Mouse (Mus musculus) CH12.LX (cell line): ENCODE data around the gene Zfp248. TPM values are rescaled to one million over a fixed set of nuclear protein-coding genes. Genes with fewer than 3 reads are reported as not detected.

Experiments used
- DNase-seq: peaks from one replicate; pipeline ENCODE4 v3.0.0-alpha.2; 2013; ENCODE audit errors: extremely low read depth
- H3K27ac ChIP-seq: 2 replicates; pipeline ENCODE4 v1.5.1; 2012; ENCODE audit warnings: low read depth, mild to moderate bottlenecking, control low read depth, moderate library complexity; ENCODE audit not compliant: insufficient read depth
- H3K27me3 ChIP-seq: replicated peaks from 2 replicates; pipeline ENCODE3; 2012; ENCODE audit warnings: inconsistent platforms
- H3K36me3 ChIP-seq, 2 experiments: replicated peaks in 1 of 2; 2 replicates each; pipeline versions ENCODE3 to v1.6.1; 2012; ENCODE audit warnings: inconsistent platforms in 1 of 2, low read length in 1 of 2, mild to moderate bottlenecking in 1 of 2, mixed read lengths in 1 of 2, moderate library complexity in 1 of 2; ENCODE audit not compliant: control insufficient read depth in 1 of 2, insufficient read depth in 1 of 2
- H3K4me1 ChIP-seq, 2 experiments: 2 replicates each; pipeline ENCODE4 v1.6.1; 2012; ENCODE audit warnings: inconsistent platforms in 1 of 2, moderate library complexity in 1 of 2; ENCODE audit not compliant: insufficient read depth in 2 of 2, control insufficient read depth in 1 of 2
- H3K4me2 ChIP-seq: 2 replicates; pipeline ENCODE4 v1.6.1; 2012; ENCODE audit warnings: low read depth, mild to moderate bottlenecking, control low read depth; ENCODE audit not compliant: poor library complexity, insufficient read depth, severe bottlenecking
- H3K4me3 ChIP-seq, 3 experiments: fragments of 150-350 bp in 1 of 3; sonication (generic) in 1 of 3; replicated peaks in 1 of 3; 2 replicates each; pipeline versions ENCODE3 to v1.5.1; 2011 to 2012; ENCODE audit warnings: low read depth in 2 of 3, low read length in 2 of 3, mild to moderate bottlenecking in 2 of 3, moderate library complexity in 2 of 3, control low read depth in 1 of 3, improper control_type of control experiment in 1 of 3, inconsistent platforms in 1 of 3, mixed read lengths in 1 of 3; ENCODE audit not compliant: poor library complexity in 1 of 3
- H3K79me2 ChIP-seq: replicated peaks from 2 replicates; pipeline ENCODE4 v1.6.1; 2012; ENCODE audit warnings: mild to moderate bottlenecking, moderate library complexity; ENCODE audit not compliant: control insufficient read depth, poor library complexity, insufficient read depth, severe bottlenecking; ENCODE audit errors: extremely low read depth
- H3K9ac ChIP-seq: 2 replicates; pipeline ENCODE4 v1.6.1; 2012; ENCODE audit warnings: low read depth, mild to moderate bottlenecking, control low read depth, moderate library complexity; ENCODE audit not compliant: insufficient read depth
- H3K9me3 ChIP-seq: replicated peaks from 2 replicates; pipeline ENCODE3; 2012; ENCODE audit warnings: low read length, inconsistent platforms, mixed read lengths
- BHLHE40 ChIP-seq: IDR thresholded peaks from 2 replicates; pipeline ENCODE4 v1.6.1; 2011; ENCODE audit warnings: mild to moderate bottlenecking, low read depth, low read length, improper control_type of control experiment
- CHD2 ChIP-seq: IDR thresholded peaks from 2 replicates; pipeline ENCODE4 v1.6.1; 2011; ENCODE audit warnings: low read length, improper control_type of control experiment
- CTCF ChIP-seq, 2 experiments: IDR thresholded peaks in 1 of 2; conservative IDR thresholded peaks in 1 of 2; 2 replicates each; pipeline ENCODE4 v1.5.1; 2011 to 2012; ENCODE audit warnings: low read depth in 2 of 2, low read length in 2 of 2, improper control_type of control experiment in 1 of 2, inconsistent platforms in 1 of 2, mild to moderate bottlenecking in 1 of 2, moderate library complexity in 1 of 2
- E2F4 ChIP-seq: IDR thresholded peaks from 2 replicates; pipeline ENCODE4 v1.6.1; 2011; ENCODE audit warnings: low read depth, low read length, improper control_type of control experiment; ENCODE audit not compliant: insufficient replicate concordance
- ELF1 ChIP-seq: IDR thresholded peaks from 2 replicates; pipeline ENCODE4 v1.6.1; 2014; ENCODE audit warnings: low read depth, mild to moderate bottlenecking, inconsistent platforms, low read length, improper control_type of control experiment
- EP300 ChIP-seq: IDR thresholded peaks from 2 replicates; pipeline ENCODE4 v1.6.1; 2011; ENCODE audit warnings: low read length, improper control_type of control experiment
- ETS1 ChIP-seq: conservative IDR thresholded peaks from 2 replicates; pipeline ENCODE4 v1.6.1; 2012; ENCODE audit warnings: low read depth, mild to moderate bottlenecking, inconsistent platforms, low read length, improper control_type of control experiment, moderate library complexity
- HCFC1 ChIP-seq: IDR thresholded peaks from 2 replicates; pipeline ENCODE4 v1.6.1; 2012; ENCODE audit warnings: low read depth, mild to moderate bottlenecking, inconsistent platforms, low read length, improper control_type of control experiment
- IRF4 ChIP-seq: IDR thresholded peaks from 2 replicates; pipeline ENCODE4 v1.6.1; 2014; ENCODE audit warnings: low read depth, mild to moderate bottlenecking, inconsistent platforms, low read length, improper control_type of control experiment
- KAT2A ChIP-seq: IDR thresholded peaks from 2 replicates; pipeline ENCODE4 v1.6.1; 2012; ENCODE audit warnings: low read length, improper control_type of control experiment, inconsistent platforms; ENCODE audit not compliant: insufficient replicate concordance
- MAFK ChIP-seq: IDR thresholded peaks from 2 replicates; pipeline ENCODE4 v1.6.1; 2011; ENCODE audit warnings: low read length, improper control_type of control experiment; ENCODE audit not compliant: insufficient replicate concordance
- MAX ChIP-seq: IDR thresholded peaks from 2 replicates; pipeline ENCODE4 v1.6.1; 2011; ENCODE audit warnings: low read length, improper control_type of control experiment
- MAZ ChIP-seq: IDR thresholded peaks from 2 replicates; pipeline ENCODE4 v1.6.1; 2012; ENCODE audit warnings: low read depth, mild to moderate bottlenecking, inconsistent platforms, low read length, improper control_type of control experiment, moderate library complexity
- PAX5 ChIP-seq: IDR thresholded peaks from 2 replicates; pipeline ENCODE4 v1.6.1; 2012; ENCODE audit warnings: low read length, inconsistent platforms, mixed read lengths
- POLR2A ChIP-seq: IDR thresholded peaks from 2 replicates; pipeline ENCODE4 v1.6.1; 2011; ENCODE audit warnings: low read depth, mild to moderate bottlenecking, improper control_type of control experiment, low read length
- RCOR1 ChIP-seq: conservative IDR thresholded peaks from 2 replicates; pipeline ENCODE4 v1.6.1; 2012; ENCODE audit warnings: low read depth, mild to moderate bottlenecking, inconsistent platforms, low read length, improper control_type of control experiment
- SIN3A ChIP-seq: IDR thresholded peaks from 2 replicates; pipeline ENCODE4 v1.6.1; 2012; ENCODE audit warnings: low read length, improper control_type of control experiment, inconsistent platforms
- SMC3 ChIP-seq: IDR thresholded peaks from 2 replicates; pipeline ENCODE4 v1.6.1; 2011; ENCODE audit warnings: low read depth, low read length, improper control_type of control experiment
- TCF12 ChIP-seq: IDR thresholded peaks from 2 replicates; pipeline ENCODE4 v1.6.1; 2014; ENCODE audit warnings: low read depth, mild to moderate bottlenecking, inconsistent platforms, low read length, improper control_type of control experiment
- ZC3H11A ChIP-seq: IDR thresholded peaks from 2 replicates; pipeline ENCODE4 v1.6.1; 2012; ENCODE audit warnings: low read depth, mild to moderate bottlenecking, inconsistent platforms, low read length, improper control_type of control experiment
- ZKSCAN1 ChIP-seq: IDR thresholded peaks from 2 replicates; pipeline ENCODE4 v1.6.1; 2012; ENCODE audit warnings: low read depth, inconsistent platforms, low read length, improper control_type of control experiment, borderline replicate concordance
- ZNF384 ChIP-seq: IDR thresholded peaks from 2 replicates; pipeline ENCODE4 v1.6.1; 2012; ENCODE audit warnings: low read depth, low read length, improper control_type of control experiment, inconsistent platforms
- dilution Hi-C: fragments of 300-500 bp; cut with MboI; formaldehyde crosslinking; loops from 2 replicates; pipeline ENCODE4 v1.14.3; 2020; ENCODE audit warnings: low sequenced_read_pairs; ENCODE audit not compliant: extremely low pct_unique_long_range_greater_than_20kb, extremely low pct_ligation_motif_present
- in situ Hi-C: fragments of 300-500 bp; cut with MboI; formaldehyde crosslinking; loops from 3 replicates; pipeline ENCODE4 v1.14.3; 2019; ENCODE audit warnings: low sequenced_read_pairs, low pct_ligation_motif_present, low pct_unique_long_range_greater_than_20kb, mixed read lengths
- polyA plus RNA-seq: library from polyadenylated mRNA; unstranded; fragments of >175 nt; gene quantifications from 2 replicates; pipeline ENCODE4 v1.2.1, GENCODE M21; 2012; ENCODE audit warnings: low read depth; ENCODE audit not compliant: insufficient read length
- total RNA-seq, 2 experiments: library from RNA; depleted of rRNA; stranded (reverse); fragments of 300-350 nt in 1 of 2; fragments of >200 nt in 1 of 2; gene quantifications; 2 replicates each; pipeline ENCODE4 v1.2.3; 2012 to 2014

The Zfp248 gene
- total and polyA plus RNA-seq, 3 experiments = 3.1 to 4.2 (median 3.7) TPM

DNA sequence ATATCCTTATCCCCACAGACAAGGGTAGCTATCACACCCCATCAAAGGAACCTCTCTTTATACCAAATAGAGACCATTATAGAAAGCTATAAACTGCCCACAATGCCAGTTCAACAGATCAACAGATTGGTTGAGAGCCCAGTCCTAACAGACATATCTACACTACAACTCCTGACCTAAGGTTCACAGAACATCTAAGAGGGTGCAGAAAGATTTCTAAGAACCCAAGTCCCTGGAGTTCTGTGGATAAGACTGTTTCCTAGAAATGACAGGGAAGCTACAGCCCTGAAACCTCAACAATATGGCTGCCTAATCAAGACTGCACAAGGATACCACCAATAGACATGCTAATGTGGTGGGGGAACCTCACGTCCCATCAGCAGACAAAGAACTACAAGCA is 44.9 kb downstream of the Zfp248 start:
- in situ Hi-C loops = no loop called here
- peaks cover 64 to 87% of the 10 kb centered on the region in 2 experiments for H3K36me3 ChIP-seq
- TF ChIP-seq MAFK (no peak), CTCF (conservative IDR thresholded peaks at IDR 0.05 in 1 of 2, IDR thresholded peaks at IDR 0.05 in 1 of 2; ENCODE audit: low read depth in 2 of 2, low read length in 2 of 2) (no peak), IRF4 (no peak), BHLHE40 (no peak), ZKSCAN1 (no peak), CHD2 (no peak), SMC3 (no peak), MAZ (no peak), ZNF384 (no peak), ETS1 (no peak), MAX (no peak), ELF1 (no peak), HCFC1 (no peak), ZC3H11A (no peak)

DNA sequence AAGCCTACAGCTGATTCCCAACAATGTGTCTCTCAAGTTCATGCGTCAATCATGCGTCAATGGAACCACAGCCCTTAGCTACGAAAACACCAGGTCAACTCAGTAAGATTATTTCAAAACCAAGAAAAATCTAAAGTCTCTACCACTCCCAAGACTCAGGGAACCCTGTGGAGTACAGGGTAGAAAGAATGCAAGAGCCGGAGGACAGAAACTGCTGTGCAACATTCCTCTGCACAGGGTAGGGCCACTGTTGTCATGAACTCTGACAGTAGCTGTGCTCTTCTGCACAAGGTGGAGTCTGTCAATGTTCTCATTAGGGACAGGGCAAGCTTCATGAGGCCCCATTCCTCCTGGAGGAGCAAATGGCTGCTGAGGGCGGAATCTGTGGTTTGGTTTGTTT is 46.8 kb downstream of the Zfp248 start:
- no peak overlapping the region for H3K4me3 ChIP-seq
- no peaks in the 10 kb centered on the region for H3K9me3 ChIP-seq
- TF ChIP-seq EP300 (no peak), MAX (no peak), POLR2A (no peak)
- in situ Hi-C loops (no loop called here), dilution Hi-C loops (no loop called here)
- H3K27me3 ChIP-seq = no peaks in the 10 kb centered on the region
- peaks cover 73 to 89% of the 10 kb centered on the region in 2 experiments for H3K36me3 ChIP-seq
- H3K79me2 ChIP-seq = no peaks in the 10 kb centered on the region; the same call in 1 of the 2 replicates
- H3K27ac ChIP-seq = no peak overlapping the region
- DNase-seq = no peak
- no peak overlapping the region for H3K4me2 ChIP-seq
- H3K9ac ChIP-seq = no peak overlapping the region
- H3K4me1 ChIP-seq = no peaks in the 10 kb centered on the region

More for the DNA sequence above, 44.9 kb downstream of the Zfp248 start:
- no peak for DNase-seq
- H3K27me3 ChIP-seq = no peaks in the 10 kb centered on the region
- no peak overlapping the region for H3K27ac ChIP-seq
- no peaks in the 10 kb centered on the region; the same call in 1 of the 2 replicates for H3K79me2 ChIP-seq
- H3K9ac ChIP-seq = no peak overlapping the region
- H3K4me2 ChIP-seq = no peak overlapping the region
- H3K4me1 ChIP-seq = no peaks in the 10 kb centered on the region
- no peaks in the 10 kb centered on the region for H3K9me3 ChIP-seq
- dilution Hi-C loops = no loop called here
- no peak overlapping the region for H3K4me3 ChIP-seq

DNA sequence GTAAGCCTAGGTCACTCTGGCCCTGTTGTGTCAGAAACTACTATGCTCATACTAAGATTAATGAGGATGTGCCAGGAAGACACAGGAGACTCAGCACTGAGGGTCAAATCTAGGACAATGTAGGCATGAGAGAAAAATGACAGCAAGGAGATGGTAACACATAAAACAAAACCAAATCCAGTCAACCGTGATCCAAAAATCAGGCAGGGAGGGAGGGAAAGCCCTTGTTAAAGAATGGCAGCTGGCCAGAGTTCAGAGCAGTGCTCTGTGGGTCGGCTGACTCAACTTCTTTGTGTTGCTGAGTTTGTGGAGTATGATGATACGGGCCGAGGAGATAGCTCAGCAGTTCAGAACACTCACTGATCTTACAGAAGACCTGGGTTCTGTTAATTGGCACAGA is 48.9 kb downstream of the Zfp248 start:
- Histone ChIP-seq H3K36me3 (peaks cover 60 to 87% of the 10 kb centered on the region in 2 experiments), H3K9me3 (no peaks in the 10 kb centered on the region), H3K27me3 (no peaks in the 10 kb centered on the region), H3K4me3 (no peak overlapping the region), H3K4me1 (no peaks in the 10 kb centered on the region), H3K9ac (no peak overlapping the region), H3K79me2 (no peaks in the 10 kb centered on the region; the same call in 1 of the 2 replicates), H3K4me2 (no peak overlapping the region), H3K27ac (no peak overlapping the region)
- TF ChIP-seq MAX (no peak), PAX5 (no peak), KAT2A (no peak), EP300 (no peak), SIN3A (no peak), MAZ (no peak), TCF12 (no peak), HCFC1 (no peak), MAFK (no peak), RCOR1 (no peak), E2F4 (no peak), ZC3H11A (no peak), CTCF (conservative IDR thresholded peaks at IDR 0.05 in 1 of 2, IDR thresholded peaks at IDR 0.05 in 1 of 2; ENCODE audit: low read depth in 2 of 2, low read length in 2 of 2) (no peak)
- dilution Hi-C loops = no loop called here
- in situ Hi-C loops = no loop called here
- no peak for DNase-seq
